Mouse (Mus musculus): ENCODE results near the gene Zfp758.
"Not testable (repeated sequence)": the region's sequence is repeated elsewhere in the genome, so short reads cannot be mapped to it uniquely, and the experiment has no call there.

GRCm38 (mm10) chr17:22361101-22361781 lies at the start of gene Zfp758, which contains the start of gene Zfp944:
- TF ChIP-seq MYOG (IDR thresholded peaks at IDR 0.05; ENCODE audit: control insufficient read depth in 1 of 3, insufficient read depth in 1 of 3, insufficient read length in 2 of 3, low read depth in 2 of 3); MYOD1 (IDR thresholded peaks at IDR 0.05; ENCODE audit: control insufficient read depth in 1 of 3, insufficient read length in 2 of 3, low read depth in 2 of 3): not testable (repeated sequence)
